Mouse (Mus musculus) effector memory CD4-positive, alpha-beta T cell, adult 5 months (primary cell): Measurements from ENCODE around the gene Kcnrg. TPM values are rescaled to one million over a fixed set of nuclear protein-coding genes. Genes with fewer than 3 reads are reported as not detected.

Source experiments
- polyA plus RNA-seq: library from polyadenylated mRNA; unstranded; fragments of 100-300 nt; shearing (Covaris generic); gene quantifications from one replicate; pipeline ENCODE4 v1.2.1, GENCODE M21; 2017

Kcnrg gene
- 0.42 TPM for polyA plus RNA-seq

GRCm38 (mm10) chr14:61607157-61607556 lies at the start of gene Kcnrg:
Kcnrg (plus strand) TSS chr14:61607457.

DNA sequence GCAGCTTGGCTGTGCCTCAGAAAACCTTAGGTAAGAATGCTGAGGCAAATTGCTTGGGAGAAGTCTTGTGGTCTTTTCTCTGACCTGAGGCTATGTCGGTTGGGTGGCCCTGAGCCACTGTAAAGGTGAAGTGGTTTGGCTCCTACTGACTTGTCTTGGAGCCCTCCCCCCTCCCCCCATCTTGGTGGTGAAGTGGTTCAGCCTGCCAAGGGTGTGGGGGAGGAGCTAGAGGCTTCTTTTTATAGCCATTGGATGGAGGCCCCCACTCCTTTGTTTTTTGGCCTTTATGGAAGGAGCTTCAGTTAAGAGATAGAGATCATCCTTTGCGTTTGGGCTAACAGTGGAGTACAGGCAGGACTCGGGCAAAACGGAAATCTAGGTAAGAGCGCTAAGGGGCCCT lies 9.3 kb upstream of the Kcnrg start, which contains the start of gene Trim13:
Gene Trim13 (plus strand): TSS at position 280 of the 400 bp plus-strand sequence.

Other genes with a start within 250 kb of the Kcnrg start
- 9.3 TPM for gene Ebpl, start 247.0 kb upstream of the Kcnrg start, polyA plus RNA-seq
- gene Kpna3, start 167.6 kb upstream of the Kcnrg start, polyA plus RNA-seq = 35.9 TPM
- 17.8 TPM for gene Spryd7, start 50.6 kb upstream of the Kcnrg start, polyA plus RNA-seq
- 9.6 TPM for gene Trim13, start 9.2 kb upstream of the Kcnrg start, polyA plus RNA-seq